Mouse (Mus musculus) lung, embryonic 14.5 days (tissue): Measurements from ENCODE around the gene Ankdd1b. TPM values are rescaled to one million over a fixed set of nuclear protein-coding genes. Genes with fewer than 3 reads are reported as not detected.

ENCODE experiments used
- ATAC-seq: fragments of 200-750 bp; cut with Nextera tagmentation; 2 replicates; pipeline ENCODE4 v1.8.0; 2017; ENCODE audit warnings: mild to moderate bottlenecking, moderate TSS enrichment, moderate library complexity; ENCODE audit not compliant: insufficient read depth
- DNase-seq: peaks from one replicate; pipeline ENCODE4 v3.0.0-alpha.2; 2015
- H3K27ac ChIP-seq: fragments of 300-500 bp; sonication (generic); 2 replicates; pipeline ENCODE4 v1.5.1; 2014; ENCODE audit warnings: low read depth, mild to moderate bottlenecking, moderate library complexity
- H3K27me3 ChIP-seq: fragments of 300-500 bp; sonication (generic); 2 replicates; pipeline ENCODE4 v1.6.1; 2014; ENCODE audit warnings: low read length, control low read depth; ENCODE audit not compliant: insufficient read depth
- H3K36me3 ChIP-seq: fragments of 300-500 bp; sonication (generic); 2 replicates; pipeline ENCODE4 v1.6.1; 2014; ENCODE audit warnings: control low read depth; ENCODE audit not compliant: insufficient read depth
- H3K4me1 ChIP-seq: fragments of 300-500 bp; sonication (generic); 2 replicates; pipeline ENCODE4 v1.6.1; 2014; ENCODE audit warnings: antibody characterized with exemption, control low read depth; ENCODE audit not compliant: insufficient read depth
- H3K4me2 ChIP-seq: fragments of 300-500 bp; sonication (generic); 2 replicates; pipeline ENCODE4 v1.6.1; 2014; ENCODE audit warnings: mild to moderate bottlenecking
- H3K4me3 ChIP-seq: fragments of 300-500 bp; sonication (generic); 2 replicates; pipeline ENCODE4 v1.5.1; 2014; ENCODE audit warnings: low read depth, low read length
- H3K9ac ChIP-seq: fragments of 300-500 bp; sonication (generic); 2 replicates; pipeline ENCODE4 v1.6.1; 2014
- H3K9me3 ChIP-seq: fragments of 300-500 bp; sonication (generic); 2 replicates; pipeline ENCODE4 v1.6.1; 2016; ENCODE audit warnings: low read depth, low read length, control low read depth
- CTCF ChIP-seq: IDR thresholded peaks from 2 replicates; pipeline ENCODE4 v1.5.1; 2016; ENCODE audit warnings: antibody characterized with exemption, low read depth
- WGBS: fragments of 180-500 bp; shearing (Covaris S2); extraction: QIAGEN DNeasy Blood & Tissue Kit; methylation state at CpG from one replicate; pipeline ENCODE4 v1.1.7; 2014; 5-methylcytosine and 5-hydroxymethylcytosine counted together
- polyA plus RNA-seq: library from polyadenylated mRNA; unstranded; fragments of >200 nt; fragmentation: Nextera tagmentation; extraction: Ambion mirVana; gene quantifications from 2 replicates; pipeline ENCODE4 v1.2.1, GENCODE M21; 2014

Gene Ankdd1b
- not detected in 2 replicates for polyA plus RNA-seq

DNA sequence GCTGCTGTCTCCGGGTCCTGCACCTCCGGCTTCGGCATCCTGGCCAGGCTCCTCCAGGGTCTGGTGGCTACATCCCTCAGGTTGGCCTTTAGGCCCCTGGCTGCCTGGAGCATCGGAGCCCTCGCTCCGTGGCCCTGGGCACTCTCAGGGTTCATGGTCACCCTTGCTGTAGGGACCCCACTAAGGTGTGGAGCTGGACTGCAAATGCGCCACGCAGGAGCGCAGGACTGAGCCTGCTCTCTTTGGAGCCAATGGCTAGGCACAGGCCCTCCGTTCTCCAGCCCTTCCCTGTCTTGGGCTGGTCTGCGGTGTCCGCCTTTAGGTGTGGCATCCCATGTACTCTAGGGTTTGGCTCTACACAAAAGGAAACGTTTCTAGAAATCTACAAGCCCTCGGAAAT, at the start of gene Ankdd1b:
TSS of gene Ankdd1b (minus strand) at position 242 of the 400 bp plus-strand sequence.
- DNase-seq (no peak), ATAC-seq (no peak)
- TF ChIP-seq CTCF: no peak
- H3K4me3 ChIP-seq: no peak within 1 kb of the TSS
- no peak within 1 kb of the TSS for H3K9ac ChIP-seq
- no peaks in the 10 kb centered on the region; the same call in 1 of the 2 replicates for H3K4me1 ChIP-seq
- WGBS: 81% methylated on average over 14 of the region's 14 CpGs
- no peak within 1 kb of the TSS for H3K27ac ChIP-seq
- H3K9me3 ChIP-seq: no peaks in the 10 kb centered on the region
- H3K4me2 ChIP-seq: no peak within 1 kb of the TSS
- H3K36me3 ChIP-seq: no peaks in the 10 kb centered on the region
- H3K27me3 ChIP-seq: no peaks in the 10 kb centered on the region

DNA sequence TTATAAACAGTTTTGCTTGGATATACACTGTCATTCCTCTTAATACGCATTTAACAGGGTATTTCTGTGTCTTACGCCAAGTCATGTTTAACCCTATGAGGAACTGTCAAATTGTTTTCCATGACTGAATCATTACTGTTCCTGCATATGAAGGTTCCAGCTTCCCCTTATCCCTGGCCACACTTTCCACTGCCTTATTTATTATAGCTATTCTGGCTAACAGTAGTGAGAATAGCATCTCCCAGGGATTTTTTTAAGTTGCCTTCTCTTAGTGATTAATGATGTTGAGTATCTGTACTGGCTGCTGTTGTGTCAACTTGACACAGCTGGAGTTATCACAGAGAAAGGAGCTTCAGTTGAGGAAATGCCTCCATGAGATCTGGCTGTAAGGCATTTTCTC, 46.3 kb upstream of the Ankdd1b start:
- H3K9me3 ChIP-seq: no peaks in the 10 kb centered on the region
- DNase-seq (peak; percentile 69), ATAC-seq (peak; percentile 76; the same call in 1 of the 2 replicates)
- TF ChIP-seq CTCF: no peak
- peaks cover 8% of the 10 kb centered on the region; the same call in 1 of the 2 replicates for H3K4me1 ChIP-seq
- no peaks in the 10 kb centered on the region for H3K27me3 ChIP-seq
- H3K36me3 ChIP-seq: no peaks in the 10 kb centered on the region
- no peak overlapping the region for H3K4me3 ChIP-seq
- no peak overlapping the region for H3K9ac ChIP-seq
- no peak overlapping the region for H3K4me2 ChIP-seq
- H3K27ac ChIP-seq: no peak overlapping the region
- 58% methylated on average over 2 of the region's 2 CpGs for WGBS

DNA sequence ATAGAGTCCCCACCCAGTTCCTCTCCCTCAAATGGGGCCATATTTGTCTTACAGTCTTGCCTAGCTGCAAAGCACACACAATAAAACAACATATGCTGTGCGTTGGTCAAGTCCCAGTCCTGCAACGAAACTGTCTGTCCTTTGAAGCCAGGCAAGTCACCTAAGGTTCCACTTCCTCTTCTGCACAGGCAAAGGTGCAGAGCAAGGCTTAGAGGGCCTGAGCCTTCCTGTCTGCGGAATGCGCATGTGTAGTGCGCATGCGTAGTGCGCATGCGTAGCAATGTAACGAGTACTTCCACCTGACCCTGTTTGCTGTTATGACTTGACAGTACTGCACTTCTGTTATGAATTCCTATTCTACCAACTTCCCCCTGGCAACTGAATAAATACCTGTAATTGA, 45.3 kb upstream of the Ankdd1b start:
- no peak for DNase-seq
- no peak for ATAC-seq
- Histone ChIP-seq H3K9ac (no peak overlapping the region), H3K9me3 (no peaks in the 10 kb centered on the region), H3K36me3 (no peaks in the 10 kb centered on the region), H3K4me1 (peaks cover 12% of the 10 kb centered on the region; the same call in 1 of the 2 replicates), H3K4me3 (no peak overlapping the region), H3K4me2 (no peak overlapping the region), H3K27ac (no peak overlapping the region), H3K27me3 (no peaks in the 10 kb centered on the region)
- TF ChIP-seq CTCF: no peak
- WGBS: 92% methylated on average over 9 of the region's 9 CpGs

DNA sequence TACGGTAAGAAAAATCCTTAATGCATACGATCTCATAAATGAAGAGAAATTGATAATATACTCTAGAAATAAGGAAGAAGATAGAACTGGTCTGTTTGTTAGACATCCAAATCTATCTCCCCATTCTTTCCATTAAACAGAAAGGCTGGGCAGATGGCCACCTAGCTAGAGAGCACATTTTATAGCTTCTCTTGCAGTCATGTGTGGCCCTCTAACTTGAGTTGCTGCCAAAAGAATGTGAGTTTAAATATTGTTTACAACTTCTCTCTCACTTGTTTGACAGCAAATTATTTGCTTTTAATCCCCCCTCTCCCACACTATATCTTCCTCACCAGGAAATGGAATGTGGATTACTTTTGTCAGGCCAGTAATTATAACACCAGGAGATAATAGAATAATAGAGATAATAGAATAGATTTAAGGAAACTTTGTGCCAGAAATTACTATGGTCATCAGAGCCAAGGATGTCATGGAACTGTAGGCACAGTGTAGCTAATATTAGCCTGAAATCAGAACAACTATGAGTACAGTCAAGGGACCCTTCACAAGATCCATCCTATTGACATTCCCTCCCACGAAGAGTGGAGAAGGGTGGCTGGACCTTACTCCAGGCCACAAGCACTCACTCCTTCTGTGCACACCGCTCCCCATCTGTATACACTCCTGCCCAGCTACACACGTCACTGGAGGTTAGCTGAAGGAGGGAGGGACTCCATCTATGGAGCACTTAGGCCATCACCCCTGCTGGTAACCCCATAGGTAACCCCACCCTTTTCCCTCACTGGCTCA, 43.4 kb upstream of the Ankdd1b start:
- ATAC-seq: peak; percentile 72
- no peaks in the 10 kb centered on the region for H3K9me3 ChIP-seq
- no peaks in the 10 kb centered on the region for H3K36me3 ChIP-seq
- DNase-seq: peak; percentile 94
- no peak overlapping the region for H3K4me3 ChIP-seq
- H3K9ac ChIP-seq: no peak overlapping the region
- no peak overlapping the region for H3K4me2 ChIP-seq
- H3K27me3 ChIP-seq: no peaks in the 10 kb centered on the region
- WGBS: 37% methylated on average over 5 of the region's 5 CpGs
- H3K4me1 ChIP-seq: peaks cover 12% of the 10 kb centered on the region; the same call in 1 of the 2 replicates
- TF ChIP-seq CTCF: no peak
- H3K27ac ChIP-seq: no peak overlapping the region

DNA sequence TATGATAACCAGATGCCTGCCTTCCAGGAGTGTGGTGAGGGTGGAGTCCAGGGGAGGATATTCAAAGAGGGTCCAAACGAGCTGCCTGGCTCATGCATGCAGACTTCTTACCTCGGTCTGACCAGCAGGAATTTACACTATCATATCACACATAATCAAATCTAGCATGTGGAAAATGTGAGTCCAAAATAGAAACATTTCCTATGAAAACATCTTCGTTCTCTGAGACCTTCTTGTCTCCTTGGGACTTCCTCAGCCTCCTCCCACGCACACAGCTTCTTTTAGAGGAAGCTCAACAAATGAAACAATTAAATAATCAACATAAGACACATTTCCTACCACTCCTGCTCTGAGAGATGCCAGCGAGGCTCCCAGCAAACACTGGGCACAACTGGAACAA, 40.9 kb upstream of the Ankdd1b start:
- H3K4me2 ChIP-seq: no peak overlapping the region
- peaks cover 10% of the 10 kb centered on the region; the same call in 1 of the 2 replicates for H3K4me1 ChIP-seq
- DNase-seq (peak; percentile 51), ATAC-seq (no peak)
- no peak overlapping the region for H3K4me3 ChIP-seq
- TF ChIP-seq CTCF: no peak
- no peaks in the 10 kb centered on the region for H3K36me3 ChIP-seq
- 32% methylated on average over 5 of the region's 5 CpGs for WGBS
- no peaks in the 10 kb centered on the region for H3K9me3 ChIP-seq
- no peaks in the 10 kb centered on the region for H3K27me3 ChIP-seq
- no peak overlapping the region for H3K9ac ChIP-seq
- H3K27ac ChIP-seq: no peak overlapping the region; the same call in 1 of the 2 replicates

DNA sequence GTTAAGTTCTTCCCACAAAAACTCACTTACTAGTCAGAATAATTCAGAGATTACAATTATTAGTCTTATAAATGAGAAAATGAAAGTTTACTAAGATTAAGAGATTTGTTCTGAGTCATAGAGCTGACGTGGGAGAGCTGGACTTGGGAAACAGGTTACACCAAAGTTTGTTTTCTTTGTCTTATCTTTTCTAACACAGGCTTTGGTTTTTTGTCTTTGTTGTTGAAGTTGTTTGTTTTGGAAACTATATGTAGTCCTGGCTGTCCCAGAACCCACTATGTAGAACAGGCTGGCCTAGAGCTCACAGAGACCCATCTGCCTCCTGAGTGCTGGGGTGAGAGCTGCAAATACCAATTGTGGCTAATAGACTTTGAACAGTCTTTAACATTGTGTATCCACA, 40.3 kb upstream of the Ankdd1b start:
- Histone ChIP-seq H3K36me3 (no peaks in the 10 kb centered on the region), H3K4me2 (no peak overlapping the region), H3K27me3 (no peaks in the 10 kb centered on the region), H3K4me3 (no peak overlapping the region), H3K9me3 (no peaks in the 10 kb centered on the region), H3K27ac (no peak overlapping the region), H3K9ac (no peak overlapping the region), H3K4me1 (peaks cover 8% of the 10 kb centered on the region; the same call in 1 of the 2 replicates)
- 56% methylated on average over 1 of the region's 1 CpGs for WGBS
- DNase-seq (no peak), ATAC-seq (no peak)
- no peak for TF ChIP-seq CTCF

DNA sequence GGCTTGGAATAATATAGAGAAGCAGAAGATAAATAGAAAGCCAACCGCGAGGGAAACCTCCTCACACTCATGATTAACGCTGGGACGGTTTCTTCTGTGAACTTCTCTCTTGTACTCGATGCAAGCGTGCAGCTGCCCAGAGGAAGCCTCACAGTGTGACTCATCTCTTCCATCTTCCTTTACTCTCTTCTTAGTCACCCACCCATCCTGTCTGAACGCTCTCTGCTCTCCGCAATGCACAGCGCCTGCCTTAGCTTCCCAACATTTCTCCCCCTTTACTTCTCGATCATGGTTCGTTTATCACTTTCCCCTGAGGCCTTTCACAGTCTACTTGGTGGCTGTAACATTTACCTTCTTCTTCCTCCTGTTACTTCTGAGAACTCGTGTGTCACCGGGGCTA, 39.6 kb upstream of the Ankdd1b start:
- H3K4me3 ChIP-seq: no peak overlapping the region
- no peak overlapping the region for H3K27ac ChIP-seq
- H3K9ac ChIP-seq: no peak overlapping the region
- DNase-seq: peak; percentile 15
- peaks cover 8% of the 10 kb centered on the region; the same call in 1 of the 2 replicates for H3K4me1 ChIP-seq
- 66% methylated on average over 13 of the region's 13 CpGs for WGBS
- no peaks in the 10 kb centered on the region for H3K9me3 ChIP-seq
- no peak for TF ChIP-seq CTCF
- H3K4me2 ChIP-seq: no peak overlapping the region
- H3K36me3 ChIP-seq: no peaks in the 10 kb centered on the region
- no peaks in the 10 kb centered on the region for H3K27me3 ChIP-seq
- no peak for ATAC-seq
